Mouse (Mus musculus): Measurements from ENCODE around the gene Ssxb2. TPM values are rescaled to one million over a fixed set of nuclear protein-coding genes. Genes with fewer than 3 reads are reported as not detected.
"Not testable (repeated sequence)": the region's sequence is repeated elsewhere in the genome, so short reads cannot be mapped to it uniquely, and the experiment has no call there.

Gene Ssxb2
- not detected in 2 replicates for polyA plus RNA-seq (2014; fragmentation: Nextera tagmentation; extraction: Ambion mirVana)

DNA sequence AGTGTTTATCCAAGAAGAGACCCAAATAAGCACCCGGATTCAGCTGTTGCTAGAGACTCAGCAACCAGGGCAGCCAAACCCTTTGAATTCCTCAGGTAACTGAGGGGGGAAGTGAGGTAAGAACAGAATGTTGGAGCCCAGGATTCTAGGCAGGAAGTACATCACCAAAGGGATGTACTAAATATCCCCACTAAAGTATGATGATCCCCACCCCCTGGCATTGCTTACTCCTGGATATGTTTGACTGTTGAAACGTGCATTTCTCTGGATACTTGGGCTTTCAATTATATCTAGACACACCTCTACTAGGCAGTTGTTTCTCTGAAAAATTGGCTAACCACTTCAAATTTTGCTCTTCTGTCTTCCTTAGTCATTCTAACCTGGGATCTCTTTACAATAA is at the start of gene Ssxb2:
TSS of gene Ssxb2 (minus strand) at position 101 of the 400 bp plus-strand sequence.
- H3K27ac ChIP-seq (ENCODE audit: low read depth, low read length); H3K4me3 ChIP-seq (ENCODE audit: low read depth, low read length); H3K9ac ChIP-seq (ENCODE audit: low read depth, low read length); H3K27me3 ChIP-seq (ENCODE audit: control insufficient read depth, insufficient read depth, low read length); H3K4me1 ChIP-seq (ENCODE audit: control insufficient read depth, insufficient read depth, low read length); H3K9me3 ChIP-seq (replicated peaks; ENCODE audit: control insufficient read depth, low read length); ATAC-seq (replicated peaks; ENCODE audit: insufficient number of reproducible peaks, low FRiP score, low TSS enrichment); H3K4me2 ChIP-seq; H3K36me3 ChIP-seq (ENCODE audit: control insufficient read depth, insufficient read depth, low read length): not testable (repeated sequence)
- WGBS (ENCODE audit: insufficient replicate concordance), result 59% methylated on average over 2 of the region's 2 CpGs

GRCm38 (mm10) chrX:8413005-8413404 is 48.5 kb downstream of the Ssxb2 start, which contains the start of gene Ssxb1:
Gene Ssxb1 (plus strand): TSS chrX:8413305.
- WGBS (ENCODE audit: insufficient replicate concordance), result 29% methylated on average over 1 of the region's 1 CpGs
- not testable (repeated sequence) for H3K4me2 ChIP-seq; H3K27me3 ChIP-seq (ENCODE audit: control insufficient read depth, insufficient read depth, low read length); ATAC-seq (replicated peaks; ENCODE audit: insufficient number of reproducible peaks, low FRiP score, low TSS enrichment); H3K9me3 ChIP-seq (replicated peaks; ENCODE audit: control insufficient read depth, low read length); H3K9ac ChIP-seq (ENCODE audit: low read depth, low read length); H3K27ac ChIP-seq (ENCODE audit: low read depth, low read length); H3K36me3 ChIP-seq (ENCODE audit: control insufficient read depth, insufficient read depth, low read length); H3K4me3 ChIP-seq (ENCODE audit: low read depth, low read length); H3K4me1 ChIP-seq (ENCODE audit: control insufficient read depth, insufficient read depth, low read length)

Other genes with a start within 250 kb of the Ssxb2 start
- 25.1 and 26.1 TPM in 2 replicates for gene Ftsj1, start 209.3 kb downstream of the Ssxb2 start, polyA plus RNA-seq (2014; fragmentation: Nextera tagmentation; extraction: Ambion mirVana)
- 17.5 and 23.8 TPM in 2 replicates for gene Slc38a5, start 190.6 kb downstream of the Ssxb2 start, polyA plus RNA-seq (2014; fragmentation: Nextera tagmentation; extraction: Ambion mirVana)
- not detected in 2 replicates for gene Ssxb10, start 134.3 kb downstream of the Ssxb2 start, polyA plus RNA-seq (2014; fragmentation: Nextera tagmentation; extraction: Ambion mirVana)
- gene Ssxb9, start 94.7 kb downstream of the Ssxb2 start, polyA plus RNA-seq (2014; fragmentation: Nextera tagmentation; extraction: Ambion mirVana), result not detected in 2 replicates
- gene Ssxb1, start 48.4 kb downstream of the Ssxb2 start, polyA plus RNA-seq (2014; fragmentation: Nextera tagmentation; extraction: Ambion mirVana), result not detected in 2 replicates
- not detected in 2 replicates for gene Gm14459, start 63.2 kb upstream of the Ssxb2 start, polyA plus RNA-seq (2014; fragmentation: Nextera tagmentation; extraction: Ambion mirVana)
- gene Ssxb6, start 86.5 kb upstream of the Ssxb2 start, polyA plus RNA-seq (2014; fragmentation: Nextera tagmentation; extraction: Ambion mirVana), result not detected in 2 replicates
- not detected in 2 replicates for gene Ssxb3, start 130.1 kb upstream of the Ssxb2 start, polyA plus RNA-seq (2014; fragmentation: Nextera tagmentation; extraction: Ambion mirVana)
- gene Ssxb8, start 229.1 kb upstream of the Ssxb2 start, polyA plus RNA-seq (2014; fragmentation: Nextera tagmentation; extraction: Ambion mirVana), result not detected in 2 replicates